Mouse (Mus musculus): ENCODE data around the gene Skint4. TPM values are rescaled to one million over a fixed set of nuclear protein-coding genes. Genes with fewer than 3 reads are reported as not detected.

The Skint4 gene
- not detected in 2 replicates for total RNA-seq (2021)
- long read RNA-seq, experiment 1, result 0 reads
- long read RNA-seq, experiment 2, result 0 reads

DNA sequence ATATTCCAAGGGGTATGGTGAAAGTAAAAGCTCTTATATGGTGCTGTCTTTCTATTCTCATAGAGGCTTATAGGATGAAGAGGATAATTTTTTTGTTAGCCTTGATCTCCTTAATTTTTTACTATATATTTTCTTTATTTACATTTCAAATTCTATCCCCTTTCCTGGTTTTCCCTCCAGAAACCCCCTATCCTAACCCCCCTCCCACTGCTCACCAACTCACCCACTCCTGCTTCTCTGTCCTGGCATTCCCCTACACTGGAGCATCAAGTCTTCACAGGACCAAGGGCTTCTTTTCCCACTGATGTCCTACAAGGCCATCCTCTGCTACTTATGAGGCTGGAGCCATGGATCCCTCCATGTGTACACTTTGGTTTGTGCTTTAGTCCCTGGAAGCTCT lies at the start of gene Skint4:
Gene Skint4 (plus strand): TSS at position 301 of the 400 bp plus-strand sequence.
- DNase-seq, result no peak

Other genes starting within 250 kb of the Skint4 start
- gene Slc5a9, start 169.1 kb upstream of the Skint4 start, total RNA-seq (2021), result not detected in 2 replicates
- not detected in 2 replicates for gene Skint8, start 152.6 kb upstream of the Skint4 start, total RNA-seq (2021)
- not detected in 2 replicates for gene Skint7, start 99.1 kb upstream of the Skint4 start, total RNA-seq (2021)
- not detected in 2 replicates for gene Skint1, start 65.7 kb upstream of the Skint4 start, total RNA-seq (2021)
- gene Skint3, start 160.2 kb downstream of the Skint4 start, total RNA-seq (2021), result not detected in 2 replicates